Mouse (Mus musculus) hindbrain, embryonic 13.5 days (tissue): ENCODE measurements at regions not wholly inside any gene's neighbourhood (a gene's known extent, or its start where the extent isn't known, plus 50 kb on each side); places are given as distances from the start of the nearest gene placed in this dataset.

Experiments
- ATAC-seq: fragments of 200-750 bp; cut with Nextera tagmentation; 2 replicates; pipeline ENCODE4 v1.8.0; 2017; ENCODE audit warnings: moderate TSS enrichment; ENCODE audit not compliant: low FRiP score
- H3K27ac ChIP-seq: fragments of 300-500 bp; sonication (generic); 2 replicates; pipeline ENCODE4 v1.5.1; 2015; ENCODE audit warnings: inconsistent platforms, mild to moderate bottlenecking, moderate library complexity
- H3K27me3 ChIP-seq: fragments of 300-500 bp; sonication (generic); 2 replicates; pipeline ENCODE4 v1.6.1; 2015; ENCODE audit warnings: mild to moderate bottlenecking, inconsistent platforms
- H3K36me3 ChIP-seq: fragments of 300-500 bp; sonication (generic); 2 replicates; pipeline ENCODE4 v1.6.1; 2015; ENCODE audit warnings: mild to moderate bottlenecking, inconsistent platforms
- H3K4me1 ChIP-seq: fragments of 300-500 bp; sonication (generic); replicated peaks from 2 replicates; pipeline ENCODE4 v1.6.1; 2015; ENCODE audit warnings: inconsistent platforms
- H3K4me2 ChIP-seq: fragments of 300-500 bp; sonication (generic); 2 replicates; pipeline ENCODE4 v1.6.1; 2015; ENCODE audit warnings: inconsistent platforms, mild to moderate bottlenecking, moderate library complexity
- H3K4me3 ChIP-seq: fragments of 300-500 bp; sonication (generic); 2 replicates; pipeline ENCODE4 v1.5.1; 2015; ENCODE audit warnings: mild to moderate bottlenecking, inconsistent platforms
- H3K9ac ChIP-seq: fragments of 300-500 bp; sonication (generic); 2 replicates; pipeline ENCODE4 v1.6.1; 2015; ENCODE audit warnings: mild to moderate bottlenecking, inconsistent platforms
- H3K9me3 ChIP-seq: fragments of 300-500 bp; sonication (generic); 2 replicates; pipeline ENCODE4 v1.6.1; 2016; ENCODE audit warnings: inconsistent platforms
- WGBS: fragments of 180-500 bp; shearing (Covaris S2); methylation state at CpG from one replicate; pipeline ENCODE4 v1.1.7; 2015; 5-methylcytosine and 5-hydroxymethylcytosine counted together

- Histone ChIP-seq H3K27me3 (no peaks in the 10 kb centered on the region), H3K36me3 (no peaks in the 10 kb centered on the region), H3K4me2 (no peak overlapping the region), H3K27ac (no peak overlapping the region), H3K9ac (no peak overlapping the region), H3K4me3 (no peak overlapping the region), H3K4me1 (no peaks in the 10 kb centered on the region), H3K9me3 (no peaks in the 10 kb centered on the region)
- ATAC-seq = no peak
- 95% methylated on average over 3 of the region's 3 CpGs for WGBS
These were observed 96.3 kb upstream of the Mast4 start for GRCm38 (mm10) chr13:103430589-103430988.

GRCm38 (mm10) chr13:103424011-103424410, 89.7 kb upstream of the Mast4 start:
- 77% methylated on average over 7 of the region's 7 CpGs for WGBS
- ATAC-seq = no peak
- Histone ChIP-seq H3K9me3 (no peaks in the 10 kb centered on the region), H3K9ac (no peak overlapping the region), H3K4me1 (no peaks in the 10 kb centered on the region), H3K27ac (no peak overlapping the region), H3K4me3 (no peak overlapping the region), H3K4me2 (no peak overlapping the region), H3K36me3 (no peaks in the 10 kb centered on the region), H3K27me3 (no peaks in the 10 kb centered on the region)

- Histone ChIP-seq H3K9ac (no peak overlapping the region), H3K27ac (no peak overlapping the region), H3K27me3 (no peaks in the 10 kb centered on the region), H3K9me3 (no peaks in the 10 kb centered on the region), H3K4me1 (no peaks in the 10 kb centered on the region), H3K4me3 (no peak overlapping the region), H3K4me2 (no peak overlapping the region), H3K36me3 (no peaks in the 10 kb centered on the region)
- WGBS = 89% methylated on average over 8 of the region's 8 CpGs
- ATAC-seq = no peak
These were observed 89.1 kb upstream of the Mast4 start for GRCm38 (mm10) chr13:103423417-103423816.

- no peaks in the 10 kb centered on the region for H3K4me1 ChIP-seq
- H3K36me3 ChIP-seq = no peaks in the 10 kb centered on the region
- no peak for ATAC-seq
- no peaks in the 10 kb centered on the region for H3K9me3 ChIP-seq
- H3K4me3 ChIP-seq = no peak overlapping the region
- no peak overlapping the region for H3K9ac ChIP-seq
- H3K4me2 ChIP-seq = no peak overlapping the region
- 88% methylated on average over 8 of the region's 8 CpGs for WGBS
- no peaks in the 10 kb centered on the region for H3K27me3 ChIP-seq
- no peak overlapping the region for H3K27ac ChIP-seq
These were observed 88.7 kb upstream of the Mast4 start for GRCm38 (mm10) chr13:103422997-103423396.

- Histone ChIP-seq H3K27ac (no peak overlapping the region), H3K4me2 (no peak overlapping the region), H3K27me3 (no peaks in the 10 kb centered on the region), H3K4me1 (no peaks in the 10 kb centered on the region), H3K4me3 (no peak overlapping the region), H3K9ac (no peak overlapping the region), H3K9me3 (no peaks in the 10 kb centered on the region), H3K36me3 (no peaks in the 10 kb centered on the region)
- 89% methylated on average over 3 of the region's 3 CpGs for WGBS
- no peak for ATAC-seq
These were observed 84.8 kb upstream of the Mast4 start for GRCm38 (mm10) chr13:103419146-103419545.

GRCm38 (mm10) chr13:103417256-103417655, 83.0 kb upstream of the Mast4 start:
- WGBS = 89% methylated on average over 5 of the region's 5 CpGs
- ATAC-seq = no peak
- H3K4me2 ChIP-seq = no peak overlapping the region
- no peak overlapping the region for H3K27ac ChIP-seq
- H3K36me3 ChIP-seq = no peaks in the 10 kb centered on the region
- H3K27me3 ChIP-seq = no peaks in the 10 kb centered on the region
- no peaks in the 10 kb centered on the region for H3K9me3 ChIP-seq
- H3K9ac ChIP-seq = no peak overlapping the region
- H3K4me3 ChIP-seq = no peak overlapping the region
- no peaks in the 10 kb centered on the region for H3K4me1 ChIP-seq

- H3K9me3 ChIP-seq = no peaks in the 10 kb centered on the region
- H3K27ac ChIP-seq = no peak overlapping the region
- no peak overlapping the region for H3K9ac ChIP-seq
- no peaks in the 10 kb centered on the region for H3K27me3 ChIP-seq
- H3K4me2 ChIP-seq = no peak overlapping the region
- no peak overlapping the region for H3K4me3 ChIP-seq
- H3K4me1 ChIP-seq = no peaks in the 10 kb centered on the region
- WGBS = 59% methylated on average over 4 of the region's 4 CpGs
- no peak for ATAC-seq
- no peaks in the 10 kb centered on the region for H3K36me3 ChIP-seq
These were observed 81.0 kb upstream of the Mast4 start for GRCm38 (mm10) chr13:103415335-103415734.

GRCm38 (mm10) chr13:103412566-103412965, 78.3 kb upstream of the Mast4 start:
- Histone ChIP-seq H3K4me2 (no peak overlapping the region), H3K4me3 (no peak overlapping the region), H3K9ac (no peak overlapping the region), H3K36me3 (no peaks in the 10 kb centered on the region), H3K27me3 (no peaks in the 10 kb centered on the region), H3K27ac (no peak overlapping the region), H3K9me3 (no peaks in the 10 kb centered on the region), H3K4me1 (no peaks in the 10 kb centered on the region)
- no peak for ATAC-seq
- 91% methylated on average over 2 of the region's 2 CpGs for WGBS

- H3K36me3 ChIP-seq = no peaks in the 10 kb centered on the region
- no peak overlapping the region for H3K4me2 ChIP-seq
- H3K27ac ChIP-seq = no peak overlapping the region
- no peak overlapping the region for H3K4me3 ChIP-seq
- H3K27me3 ChIP-seq = no peaks in the 10 kb centered on the region
- WGBS = 89% methylated on average over 7 of the region's 7 CpGs
- H3K9me3 ChIP-seq = no peaks in the 10 kb centered on the region
- H3K4me1 ChIP-seq = no peaks in the 10 kb centered on the region
- ATAC-seq = no peak
- no peak overlapping the region for H3K9ac ChIP-seq
These were observed 75.0 kb upstream of the Mast4 start for GRCm38 (mm10) chr13:103409286-103409685.

- Histone ChIP-seq H3K27ac (no peak overlapping the region), H3K4me1 (no peaks in the 10 kb centered on the region), H3K4me3 (no peak overlapping the region), H3K27me3 (no peaks in the 10 kb centered on the region), H3K9ac (no peak overlapping the region), H3K9me3 (no peaks in the 10 kb centered on the region), H3K4me2 (no peak overlapping the region), H3K36me3 (no peaks in the 10 kb centered on the region)
- ATAC-seq = no peak
- WGBS = 98% methylated on average over 2 of the region's 2 CpGs
These were observed 62.3 kb upstream of the Mast4 start for GRCm38 (mm10) chr13:103396526-103397020.

GRCm38 (mm10) chr13:103396099-103396498, 61.8 kb upstream of the Mast4 start:
- Histone ChIP-seq H3K9me3 (no peaks in the 10 kb centered on the region), H3K27me3 (no peaks in the 10 kb centered on the region), H3K4me2 (no peak overlapping the region), H3K27ac (no peak overlapping the region), H3K4me1 (no peaks in the 10 kb centered on the region), H3K9ac (no peak overlapping the region), H3K36me3 (no peaks in the 10 kb centered on the region), H3K4me3 (no peak overlapping the region)
- no peak for ATAC-seq
- 93% methylated on average over 9 of the region's 9 CpGs for WGBS

GRCm38 (mm10) chr13:103392581-103392980, 58.3 kb upstream of the Mast4 start:
- no peak overlapping the region for H3K27ac ChIP-seq
- 79% methylated on average over 3 of the region's 3 CpGs for WGBS
- no peaks in the 10 kb centered on the region for H3K36me3 ChIP-seq
- H3K4me3 ChIP-seq = no peak overlapping the region
- no peaks in the 10 kb centered on the region for H3K27me3 ChIP-seq
- no peaks in the 10 kb centered on the region for H3K4me1 ChIP-seq
- H3K9ac ChIP-seq = no peak overlapping the region
- ATAC-seq = no peak
- H3K9me3 ChIP-seq = no peaks in the 10 kb centered on the region
- H3K4me2 ChIP-seq = no peak overlapping the region

GRCm38 (mm10) chr13:103391396-103391795, 57.1 kb upstream of the Mast4 start:
- no peak overlapping the region for H3K9ac ChIP-seq
- 88% methylated on average over 4 of the region's 4 CpGs for WGBS
- H3K4me2 ChIP-seq = no peak overlapping the region
- no peaks in the 10 kb centered on the region for H3K4me1 ChIP-seq
- H3K9me3 ChIP-seq = peaks cover 4% of the 10 kb centered on the region; the same call in 1 of the 2 replicates
- H3K4me3 ChIP-seq = no peak overlapping the region
- no peak for ATAC-seq
- no peaks in the 10 kb centered on the region for H3K36me3 ChIP-seq
- no peak overlapping the region for H3K27ac ChIP-seq
- H3K27me3 ChIP-seq = no peaks in the 10 kb centered on the region
